Mouse (Mus musculus): Measurements from ENCODE around the gene Rb1. TPM values are rescaled to one million over a fixed set of nuclear protein-coding genes. Genes with fewer than 3 reads are reported as not detected.

Rb1 gene
- total RNA-seq, 2 experiments from 2014 or later = 15.5 to 17.8 TPM

GRCm38 (mm10) chr14:73336316-73337080, 10.9 kb upstream of the Rb1 start:
- DNase-seq (ENCODE audit: low spot score) = no peak

GRCm38 (mm10) chr14:73334926-73335805, 9.5 kb upstream of the Rb1 start:
- DNase-seq (ENCODE audit: low spot score) = no peak

GRCm38 (mm10) chr14:73333880-73334279, 8.3 kb upstream of the Rb1 start:
- DNase-seq (ENCODE audit: low spot score) = no peak

- no peak for DNase-seq (ENCODE audit: low spot score)
Observed at GRCm38 (mm10) chr14:73331386-73331785, 5.8 kb upstream of the Rb1 start.

GRCm38 (mm10) chr14:73329871-73330270, 4.2 kb upstream of the Rb1 start:
- DNase-seq (ENCODE audit: low spot score) = no peak

- no peak for DNase-seq (ENCODE audit: low spot score)
Observed at GRCm38 (mm10) chr14:73326511-73326910, 889 bp upstream of the Rb1 start.

GRCm38 (mm10) chr14:73324634-73325455, 777 bp downstream of the Rb1 start:
- DNase-seq (ENCODE audit: low spot score) = peak; percentile 24

- DNase-seq (ENCODE audit: low spot score) = no peak
Observed at GRCm38 (mm10) chr14:73323965-73324364, 1.7 kb downstream of the Rb1 start.

- no peak for DNase-seq (ENCODE audit: low spot score)
Observed at GRCm38 (mm10) chr14:73322142-73322541, 3.5 kb downstream of the Rb1 start.

GRCm38 (mm10) chr14:73316933-73317332, 8.7 kb downstream of the Rb1 start:
- no peak for DNase-seq (ENCODE audit: low spot score)

- no peak for DNase-seq (ENCODE audit: low spot score)
Observed at GRCm38 (mm10) chr14:73313864-73314263, 11.8 kb downstream of the Rb1 start.

- no peak for DNase-seq (ENCODE audit: low spot score)
Observed at GRCm38 (mm10) chr14:73313396-73313795, 12.2 kb downstream of the Rb1 start.

- no peak for DNase-seq (ENCODE audit: low spot score)
Observed at GRCm38 (mm10) chr14:73312909-73313308, 12.7 kb downstream of the Rb1 start.

GRCm38 (mm10) chr14:73307490-73307889, 18.1 kb downstream of the Rb1 start:
- no peak for DNase-seq (ENCODE audit: low spot score)

GRCm38 (mm10) chr14:73303193-73303592, 22.4 kb downstream of the Rb1 start:
- DNase-seq (ENCODE audit: low spot score) = peak; percentile 47

GRCm38 (mm10) chr14:73301856-73302255, 23.8 kb downstream of the Rb1 start:
- DNase-seq (ENCODE audit: low spot score) = no peak

- DNase-seq (ENCODE audit: low spot score) = no peak
Observed at GRCm38 (mm10) chr14:73295512-73295911, 30.1 kb downstream of the Rb1 start.

GRCm38 (mm10) chr14:73293616-73294015, 32.0 kb downstream of the Rb1 start:
- DNase-seq (ENCODE audit: low spot score) = no peak

- no peak for DNase-seq (ENCODE audit: low spot score)
Observed at GRCm38 (mm10) chr14:73292434-73292833, 33.2 kb downstream of the Rb1 start.

- DNase-seq (ENCODE audit: low spot score) = no peak
Observed at GRCm38 (mm10) chr14:73289915-73290314, 35.7 kb downstream of the Rb1 start.

- DNase-seq (ENCODE audit: low spot score) = no peak
Observed at GRCm38 (mm10) chr14:73280996-73281395, 44.6 kb downstream of the Rb1 start.

- no peak for DNase-seq (ENCODE audit: low spot score)
Observed at GRCm38 (mm10) chr14:73279096-73279495, 46.5 kb downstream of the Rb1 start.

Measured in gastrocnemius, adult 18-20 months (tissue).